Mouse (Mus musculus) frontal cortex, postnatal 10 days (tissue): Measurements from ENCODE around the gene Ankrd9.

Experiments used
- DNase-seq, 2 experiments: peaks; one replicate each; pipeline ENCODE4 v3.0.0; 2022; ENCODE audit warnings: low spot score in 2 of 2, mixed read lengths in 1 of 2

Gene Ankrd9

GRCm38 (mm10) chr12:110978607-110979406 is at the start of gene Ankrd9:
TSS of gene Ankrd9 (minus strand) at chr12:110979040.
- peak; percentile 88 to 92 for DNase-seq

GRCm38 (mm10) chr12:111021577-111021976 is 42.7 kb upstream of the Ankrd9 start:
- no peak for DNase-seq

- DNase-seq, result no peak
Observed at GRCm38 (mm10) chr12:111021138-111021537, 42.3 kb upstream of the Ankrd9 start.

- no peak for DNase-seq
Observed at GRCm38 (mm10) chr12:111019086-111019485, 40.2 kb upstream of the Ankrd9 start.

GRCm38 (mm10) chr12:111018068-111018467 is 39.2 kb upstream of the Ankrd9 start:
- DNase-seq, result no peak

- DNase-seq, result no peak
Observed at GRCm38 (mm10) chr12:111016807-111017206, 38.0 kb upstream of the Ankrd9 start.

GRCm38 (mm10) chr12:111009615-111010257 is 30.9 kb upstream of the Ankrd9 start:
- no peak for DNase-seq

GRCm38 (mm10) chr12:111008500-111009490 is 30.0 kb upstream of the Ankrd9 start:
- DNase-seq, result no peak

GRCm38 (mm10) chr12:111007134-111008103 is 28.6 kb upstream of the Ankrd9 start:
- DNase-seq, result no peak

GRCm38 (mm10) chr12:111006339-111006738 is 27.5 kb upstream of the Ankrd9 start:
- no peak for DNase-seq

- no peak for DNase-seq
Observed at GRCm38 (mm10) chr12:111005803-111006202, 27.0 kb upstream of the Ankrd9 start.

- no peak for DNase-seq
Observed at GRCm38 (mm10) chr12:111004142-111004541, 25.3 kb upstream of the Ankrd9 start.

GRCm38 (mm10) chr12:111000956-111001355 is 22.1 kb upstream of the Ankrd9 start:
- no peak for DNase-seq

- DNase-seq, result no peak
Observed at GRCm38 (mm10) chr12:110999820-111000219, 21.0 kb upstream of the Ankrd9 start.

- DNase-seq, result no peak
Observed at GRCm38 (mm10) chr12:110998092-110998491, 19.3 kb upstream of the Ankrd9 start.

GRCm38 (mm10) chr12:110994666-110995065 is 15.8 kb upstream of the Ankrd9 start:
- no peak for DNase-seq

- no peak for DNase-seq
Observed at GRCm38 (mm10) chr12:110993226-110993625, 14.4 kb upstream of the Ankrd9 start.

- DNase-seq, result no peak
Observed at GRCm38 (mm10) chr12:110992771-110993170, 13.9 kb upstream of the Ankrd9 start.

- DNase-seq, result peak; percentile 77 to 86
Observed at GRCm38 (mm10) chr12:110992128-110992553, 13.3 kb upstream of the Ankrd9 start.

GRCm38 (mm10) chr12:110991361-110992127 is 12.7 kb upstream of the Ankrd9 start:
- DNase-seq, result peak in 1 of 2 experiments; percentile 47
